Comparison of ENCODE assay signal across 20 mouse cellular contexts in the genomic region with DNA sequence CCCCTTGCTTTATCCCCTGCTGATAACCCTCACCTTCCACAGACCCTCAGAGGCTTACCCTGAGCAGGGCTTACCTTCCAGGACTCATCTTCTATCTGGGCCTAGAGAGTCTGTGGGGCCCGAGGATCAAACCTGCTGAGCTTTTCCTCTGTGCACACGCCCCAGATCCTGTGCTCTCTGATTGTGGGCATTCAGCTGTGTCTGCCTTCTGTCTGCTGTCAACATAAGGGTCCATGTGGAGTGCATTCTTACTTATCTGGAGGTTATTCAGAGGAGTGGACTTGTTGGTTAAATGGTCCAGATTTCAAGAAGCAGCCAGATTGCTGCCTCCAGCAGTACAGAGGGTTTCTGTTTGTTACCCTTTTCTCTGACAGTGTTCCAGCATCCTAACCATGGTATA.
A peak's percentile ranks its signal among the peaks of the same experiment; 100 is the strongest.
DNase-seq lines count a peak whose midpoint lies in the region; ATAC-seq and TF ChIP-seq lines count a peak whose summit lies in the region.
"Had no signal": no experiment of that assay in that cellular context is flagged by ENCODE, and none has a peak within 500 bp of the region (broad histone marks: within the 10 kb centered on the region; RNA-seq: fewer than 3 reads in every experiment).

No protein-coding gene starts in this region.

- H3K9ac ChIP-seq in heart, embryonic 13.5 days: peak overlapping the region; percentile 44
- no peak overlapping the region for H3K9ac ChIP-seq in heart, postnatal 0 days (replicated peaks; ENCODE audit: low read depth, low read length)
- no peak overlapping the region for H3K9ac ChIP-seq in lung, embryonic 16.5 days (ENCODE audit: low read length)
- H3K9ac ChIP-seq: embryonic facial prominence, embryonic 15.5 days; hindbrain, embryonic 14.5 days; intestine, embryonic 15.5 days had no signal

- H3K27ac ChIP-seq in cerebellum, adult 2 months (ENCODE audit: insufficient read depth, low read length): peak overlapping the region; percentile 48; the same call in 1 of the 2 replicates
- peak overlapping the region; percentile 91 for H3K27ac ChIP-seq in heart, embryonic 13.5 days (replicated peaks)
- H3K27ac ChIP-seq in heart, postnatal 0 days (ENCODE audit: low read depth): peak overlapping the region; percentile 77
- no peak overlapping the region for H3K27ac ChIP-seq in lung, embryonic 16.5 days (ENCODE audit: low read length)
- H3K27ac ChIP-seq: embryonic facial prominence, embryonic 15.5 days; forebrain, embryonic 10.5 days; gastrocnemius, adult 2 months; hindbrain, embryonic 10.5 days; hindbrain, embryonic 14.5 days; intestine, embryonic 15.5 days had no signal

- peaks cover 77% of the 10 kb centered on the region for H3K4me1 ChIP-seq in cerebellum, adult 2 months (ENCODE audit: control insufficient read depth, insufficient read depth, low read length)
- H3K4me1 ChIP-seq in heart, embryonic 13.5 days: peaks cover 69% of the 10 kb centered on the region
- H3K4me1 ChIP-seq in heart, postnatal 0 days (ENCODE audit: control insufficient read depth, insufficient read depth): peaks cover 50% of the 10 kb centered on the region
- H3K4me1 ChIP-seq in lung, embryonic 16.5 days (replicated peaks; ENCODE audit: control insufficient read depth, insufficient read depth, low read length): peaks cover 22% of the 10 kb centered on the region
- H3K4me1 ChIP-seq: embryonic facial prominence, embryonic 15.5 days had no signal

- H3K4me2 ChIP-seq in heart, embryonic 13.5 days: peak overlapping the region; percentile 27
- H3K4me2 ChIP-seq in heart, postnatal 0 days (ENCODE audit: low read depth, low read length): no peak overlapping the region
- no peak overlapping the region for H3K4me2 ChIP-seq in lung, embryonic 16.5 days (ENCODE audit: low read depth, low read length)
- H3K4me2 ChIP-seq: embryonic facial prominence, embryonic 15.5 days; hindbrain, embryonic 14.5 days; intestine, embryonic 15.5 days had no signal

- TF ChIP-seq POLR2A in cerebellum, adult 2 months (IDR thresholded peaks at IDR 0.05; ENCODE audit: borderline replicate concordance, insufficient read depth, low read length): no peak

- intact Hi-C loops in heart, postnatal 25 days (cut with DNase I): no loop called here
- intact Hi-C loops in heart, postnatal 14 days (cut with DNase I): no loop called here

- H3K9me3 ChIP-seq in heart, embryonic 13.5 days: no peaks in the 10 kb centered on the region
- H3K9me3 ChIP-seq in heart, postnatal 0 days (replicated peaks; ENCODE audit: control insufficient read depth, low read length): no peaks in the 10 kb centered on the region
- no peaks in the 10 kb centered on the region for H3K9me3 ChIP-seq in lung, embryonic 16.5 days (ENCODE audit: control insufficient read depth, low read length)
- H3K9me3 ChIP-seq: embryonic facial prominence, embryonic 15.5 days; forebrain, embryonic 10.5 days; hindbrain, embryonic 10.5 days; intestine, embryonic 15.5 days had no signal

- H3K36me3 ChIP-seq in heart, embryonic 13.5 days: peaks cover 5% of the 10 kb centered on the region; the same call in 1 of the 2 replicates
- H3K36me3 ChIP-seq in heart, postnatal 0 days (replicated peaks; ENCODE audit: control insufficient read depth, insufficient read depth, low read length): 0 out of 2 replicates have a peak, but pooled peaks cover 11% of the 10 kb centered on the region
- no peaks in the 10 kb centered on the region for H3K36me3 ChIP-seq in lung, embryonic 16.5 days (ENCODE audit: control insufficient read depth, insufficient read depth, low read length)
- H3K36me3 ChIP-seq: embryonic facial prominence, embryonic 15.5 days; forebrain, embryonic 10.5 days; hindbrain, embryonic 10.5 days; intestine, embryonic 15.5 days had no signal

- WGBS in cerebellum, adult 2 months: 45% methylated on average over 2 of the region's 2 CpGs
- 15% methylated on average over 2 of the region's 2 CpGs for WGBS in heart, embryonic 13.5 days
- 27% methylated on average over 2 of the region's 2 CpGs for WGBS in heart, postnatal 0 days
- 49% methylated on average over 2 of the region's 2 CpGs for WGBS in lung, embryonic 16.5 days

- no peak for ATAC-seq in cerebellum, adult (ENCODE audit: insufficient number of reproducible peaks, low FRiP score, low TSS enrichment)
- peak; percentile 38; the same call in 1 of the 2 replicates for ATAC-seq in heart, embryonic 13.5 days (ENCODE audit: extremely low read depth, insufficient number of reproducible peaks, low FRiP score, low TSS enrichment)
- ATAC-seq in heart, postnatal 0 days (ENCODE audit: insufficient read depth, low read depth): peak; percentile 82
- peak; percentile 9; the same call in 1 of the 2 replicates for ATAC-seq in lung, embryonic 16.5 days (ENCODE audit: low read depth)
- ATAC-seq: forebrain, embryonic 14.5 days; intestine, embryonic 15.5 days had no signal

- no peak for DNase-seq in cerebellum, adult 2 months
- DNase-seq in heart, postnatal 25 days (ENCODE audit: low spot score): no peak
- no peak for DNase-seq in heart, postnatal 0 days (ENCODE audit: low spot score)
- no peak for DNase-seq in heart, postnatal 14 days
- no peak for DNase-seq in lung, postnatal 36 days
- DNase-seq: adrenal gland, postnatal 10 days; embryo, embryonic 11 days; gastrocnemius, adult 2 months; gastrocnemius, postnatal 25 days; kidney, adult 8-10 months had no signal

- H3K4me3 ChIP-seq in cerebellum, adult 2 months (replicated peaks; ENCODE audit: insufficient read depth, low read depth, low read length): no peak overlapping the region
- H3K4me3 ChIP-seq in heart, embryonic 13.5 days: no peak overlapping the region
- H3K4me3 ChIP-seq in heart, postnatal 0 days (ENCODE audit: low read depth, low read length): no peak overlapping the region
- H3K4me3 ChIP-seq in lung, embryonic 16.5 days (ENCODE audit: low read length): no peak overlapping the region
- H3K4me3 ChIP-seq: embryonic facial prominence, embryonic 15.5 days; erythroblast, embryonic 14.5 days; forebrain, embryonic 10.5 days; gastrocnemius, adult 2 months; hindbrain, embryonic 10.5 days; intestine, embryonic 15.5 days had no signal

- no peaks in the 10 kb centered on the region for H3K27me3 ChIP-seq in cerebellum, adult 2 months (ENCODE audit: control insufficient read depth, insufficient read depth, low read length)
- H3K27me3 ChIP-seq in heart, embryonic 13.5 days (replicated peaks): no peaks in the 10 kb centered on the region
- no peaks in the 10 kb centered on the region for H3K27me3 ChIP-seq in heart, postnatal 0 days (ENCODE audit: control insufficient read depth, insufficient read depth, low read length)
- H3K27me3 ChIP-seq in lung, embryonic 16.5 days (ENCODE audit: control insufficient read depth, insufficient read depth, low read depth, low read length): no peaks in the 10 kb centered on the region
- H3K27me3 ChIP-seq: embryonic facial prominence, embryonic 15.5 days; intestine, embryonic 15.5 days had no signal

- TF ChIP-seq CTCF in cerebellum, adult 2 months (IDR thresholded peaks at IDR 0.05; ENCODE audit: borderline replicate concordance, insufficient read depth, low read depth, low read length): no peak
- TF ChIP-seq CTCF in heart, postnatal 0 days (IDR thresholded peaks at IDR 0.05; ENCODE audit: low read depth): no peak

- no peak for TF ChIP-seq EP300 in heart, postnatal 0 days (IDR thresholded peaks at IDR 0.05; ENCODE audit: low read depth)
